Mouse (Mus musculus): ENCODE results near the gene Gapdh. TPM values are rescaled to one million over a fixed set of nuclear protein-coding genes. Genes with fewer than 3 reads are reported as not detected.

Gapdh gene
- total RNA-seq, 1 experiment = 2,407 TPM

- H3K27ac ChIP-seq (ENCODE audit: insufficient read depth, low read depth, low read length, poor library complexity, severe bottlenecking) = no peak overlapping the region
- TF ChIP-seq CHD2 (IDR thresholded peaks at IDR 0.05; ENCODE audit: low read depth, low read length) (no peak), MAFK (IDR thresholded peaks at IDR 0.05; ENCODE audit: insufficient read depth, low read depth, low read length) (no peak), HCFC1 (IDR thresholded peaks at IDR 0.05; ENCODE audit: borderline replicate concordance, insufficient read depth, low read length) (no peak), ZNF384 (IDR thresholded peaks at IDR 0.05; ENCODE audit: low read depth, low read length) (no peak), ZC3H11A (IDR thresholded peaks at IDR 0.05; ENCODE audit: borderline replicate concordance, low read depth, low read length) (no peak)
These were observed 9.2 kb downstream of the Gapdh start for GRCm38 (mm10) chr6:125156903-125157614.

GRCm38 (mm10) chr6:125156491-125156890 is 9.8 kb downstream of the Gapdh start:
- in situ Hi-C loops (cut with MboI; ENCODE audit: low sequenced_read_pairs in 2 of 2, unreplicated experiment in 2 of 2) = no loop called here
- no peak overlapping the region for H3K27ac ChIP-seq (ENCODE audit: insufficient read depth, low read depth, low read length, poor library complexity, severe bottlenecking)
- H3K4me3 ChIP-seq (ENCODE audit: insufficient read depth in 1 of 2, low read depth in 1 of 2, low read length in 2 of 2, poor library complexity in 1 of 2, severe bottlenecking in 1 of 2) = no peak overlapping the region

More at GRCm38 (mm10) chr6:125156903-125157614, 9.2 kb downstream of the Gapdh start:
- Histone ChIP-seq H3K36me3 (ENCODE audit: control insufficient read depth, insufficient read depth, low read length, poor library complexity, severe bottlenecking) (peaks cover 9% of the 10 kb centered on the region; the same call in 1 of the 2 replicates), H3K9ac (ENCODE audit: insufficient read depth, low read depth, low read length, poor library complexity, severe bottlenecking) (no peak overlapping the region), H3K4me1 (ENCODE audit: control insufficient read depth in 2 of 2, insufficient read depth in 2 of 2, low read length in 2 of 2, poor library complexity in 1 of 2) (peaks cover 0 to 18% of the 10 kb centered on the region in 2 experiments; a peak in 2 of 4 replicates), H3K4me3 (ENCODE audit: insufficient read depth in 1 of 2, low read depth in 1 of 2, low read length in 2 of 2, poor library complexity in 1 of 2, severe bottlenecking in 1 of 2) (no peak overlapping the region), H3K9me3 (ENCODE audit: control insufficient read depth, insufficient read depth, low read depth, low read length) (no peaks in the 10 kb centered on the region)
- in situ Hi-C loops (cut with MboI; ENCODE audit: low sequenced_read_pairs in 2 of 2, unreplicated experiment in 2 of 2) = no loop called here
- DNase-seq (ENCODE audit: low read depth, low spot score) = no peak

GRCm38 (mm10) chr6:125155262-125155661 is 11.0 kb downstream of the Gapdh start:
- H3K4me3 ChIP-seq (ENCODE audit: insufficient read depth in 1 of 2, low read depth in 1 of 2, low read length in 2 of 2, poor library complexity in 1 of 2, severe bottlenecking in 1 of 2) = no peak overlapping the region
- TF ChIP-seq ZC3H11A (IDR thresholded peaks at IDR 0.05; ENCODE audit: borderline replicate concordance, low read depth, low read length) = no peak
- TF ChIP-seq HCFC1 (IDR thresholded peaks at IDR 0.05; ENCODE audit: borderline replicate concordance, insufficient read depth, low read length) = no peak
- TF ChIP-seq ZNF384 (IDR thresholded peaks at IDR 0.05; ENCODE audit: low read depth, low read length) = no peak
- no peak for TF ChIP-seq MAFK (IDR thresholded peaks at IDR 0.05; ENCODE audit: insufficient read depth, low read depth, low read length)
- no peak for TF ChIP-seq CHD2 (IDR thresholded peaks at IDR 0.05; ENCODE audit: low read depth, low read length)
- H3K9ac ChIP-seq (ENCODE audit: insufficient read depth, low read depth, low read length, poor library complexity, severe bottlenecking) = no peak overlapping the region
- peaks cover 0 to 21% of the 10 kb centered on the region in 2 experiments; a peak in 2 of 4 replicates for H3K4me1 ChIP-seq (ENCODE audit: control insufficient read depth in 2 of 2, insufficient read depth in 2 of 2, low read length in 2 of 2, poor library complexity in 1 of 2)
- H3K36me3 ChIP-seq (ENCODE audit: control insufficient read depth, insufficient read depth, low read length, poor library complexity, severe bottlenecking) = peaks cover 8% of the 10 kb centered on the region; the same call in 1 of the 2 replicates
- H3K9me3 ChIP-seq (ENCODE audit: control insufficient read depth, insufficient read depth, low read depth, low read length) = no peaks in the 10 kb centered on the region
- H3K27ac ChIP-seq (ENCODE audit: insufficient read depth, low read depth, low read length, poor library complexity, severe bottlenecking) = no peak overlapping the region
- DNase-seq (ENCODE audit: low read depth, low spot score) = no peak
- in situ Hi-C loops (cut with MboI; ENCODE audit: low sequenced_read_pairs in 2 of 2, unreplicated experiment in 2 of 2) = no loop called here

More at GRCm38 (mm10) chr6:125156491-125156890, 9.8 kb downstream of the Gapdh start:
- H3K9ac ChIP-seq (ENCODE audit: insufficient read depth, low read depth, low read length, poor library complexity, severe bottlenecking) = no peak overlapping the region
- peaks cover 9% of the 10 kb centered on the region; the same call in 1 of the 2 replicates for H3K36me3 ChIP-seq (ENCODE audit: control insufficient read depth, insufficient read depth, low read length, poor library complexity, severe bottlenecking)
- no peak for DNase-seq (ENCODE audit: low read depth, low spot score)
- H3K9me3 ChIP-seq (ENCODE audit: control insufficient read depth, insufficient read depth, low read depth, low read length) = no peaks in the 10 kb centered on the region
- H3K4me1 ChIP-seq (ENCODE audit: control insufficient read depth in 2 of 2, insufficient read depth in 2 of 2, low read length in 2 of 2, poor library complexity in 1 of 2) = peaks cover 0 to 20% of the 10 kb centered on the region in 2 experiments; a peak in 2 of 4 replicates
- TF ChIP-seq HCFC1 (IDR thresholded peaks at IDR 0.05; ENCODE audit: borderline replicate concordance, insufficient read depth, low read length) (no peak), MAFK (IDR thresholded peaks at IDR 0.05; ENCODE audit: insufficient read depth, low read depth, low read length) (no peak), ZNF384 (IDR thresholded peaks at IDR 0.05; ENCODE audit: low read depth, low read length) (no peak), CHD2 (IDR thresholded peaks at IDR 0.05; ENCODE audit: low read depth, low read length) (no peak), ZC3H11A (IDR thresholded peaks at IDR 0.05; ENCODE audit: borderline replicate concordance, low read depth, low read length) (no peak)

GRCm38 (mm10) chr6:125154550-125154949 is 11.7 kb downstream of the Gapdh start:
- Histone ChIP-seq H3K4me3 (ENCODE audit: insufficient read depth in 1 of 2, low read depth in 1 of 2, low read length in 2 of 2, poor library complexity in 1 of 2, severe bottlenecking in 1 of 2) (no peak overlapping the region), H3K4me1 (ENCODE audit: control insufficient read depth in 2 of 2, insufficient read depth in 2 of 2, low read length in 2 of 2, poor library complexity in 1 of 2) (peaks cover 0 to 20% of the 10 kb centered on the region in 2 experiments; a peak in 2 of 4 replicates), H3K27ac (ENCODE audit: insufficient read depth, low read depth, low read length, poor library complexity, severe bottlenecking) (no peak overlapping the region), H3K36me3 (ENCODE audit: control insufficient read depth, insufficient read depth, low read length, poor library complexity, severe bottlenecking) (peaks cover 6% of the 10 kb centered on the region; the same call in 1 of the 2 replicates), H3K9ac (ENCODE audit: insufficient read depth, low read depth, low read length, poor library complexity, severe bottlenecking) (no peak overlapping the region), H3K9me3 (ENCODE audit: control insufficient read depth, insufficient read depth, low read depth, low read length) (no peaks in the 10 kb centered on the region)
- DNase-seq (ENCODE audit: low read depth, low spot score) = no peak
- in situ Hi-C loops (cut with MboI; ENCODE audit: low sequenced_read_pairs in 2 of 2, unreplicated experiment in 2 of 2) = no loop called here
- no peak for TF ChIP-seq ZC3H11A (IDR thresholded peaks at IDR 0.05; ENCODE audit: borderline replicate concordance, low read depth, low read length)
- no peak for TF ChIP-seq HCFC1 (IDR thresholded peaks at IDR 0.05; ENCODE audit: borderline replicate concordance, insufficient read depth, low read length)
- no peak for TF ChIP-seq CHD2 (IDR thresholded peaks at IDR 0.05; ENCODE audit: low read depth, low read length)
- TF ChIP-seq ZNF384 (IDR thresholded peaks at IDR 0.05; ENCODE audit: low read depth, low read length) = no peak
- no peak for TF ChIP-seq MAFK (IDR thresholded peaks at IDR 0.05; ENCODE audit: insufficient read depth, low read depth, low read length)
